Mouse (Mus musculus): Measurements from ENCODE around the gene Setd3. TPM values are rescaled to one million over a fixed set of nuclear protein-coding genes. Genes with fewer than 3 reads are reported as not detected.

The Setd3 gene
- polyA plus RNA-seq, 1 experiment from 2014 or later: 90.8 TPM

Other genes starting within 250 kb of the Setd3 start
- 3.4 and 5.5 TPM in 2 replicates for gene Bcl11b, start 175.7 kb downstream of the Setd3 start, polyA plus RNA-seq (2015; fragmentation: Nextera tagmentation; extraction: Ambion mirVana)
- 1.9 and 2.2 TPM in 2 replicates for gene Ccnk, start 265 bp upstream of the Setd3 start, polyA plus RNA-seq (2015; fragmentation: Nextera tagmentation; extraction: Ambion mirVana)
- 4.8 and 7.1 TPM in 2 replicates for gene Ccdc85c, start 96.1 kb upstream of the Setd3 start, polyA plus RNA-seq (2015; fragmentation: Nextera tagmentation; extraction: Ambion mirVana)
- gene Hhipl1, start 127.0 kb upstream of the Setd3 start, polyA plus RNA-seq (2015; fragmentation: Nextera tagmentation; extraction: Ambion mirVana): 0.43 and 0.53 TPM in 2 replicates
- gene Cyp46a1, start 155.1 kb upstream of the Setd3 start, polyA plus RNA-seq (2015; fragmentation: Nextera tagmentation; extraction: Ambion mirVana): 3.8 and 4.6 TPM in 2 replicates
- 63.7 and 67.4 TPM in 2 replicates for gene Eml1, start 191.6 kb upstream of the Setd3 start, polyA plus RNA-seq (2015; fragmentation: Nextera tagmentation; extraction: Ambion mirVana)